Mouse (Mus musculus): ENCODE data around the gene Gm10424. TPM values are rescaled to one million over a fixed set of nuclear protein-coding genes. Genes with fewer than 3 reads are reported as not detected.
"Not testable (repeated sequence)": the region's sequence is repeated elsewhere in the genome, so short reads cannot be mapped to it uniquely, and the experiment has no call there.

The Gm10424 gene
- not detected in 2 replicates for polyA plus RNA-seq (2015; fragmentation: Nextera tagmentation; extraction: Ambion mirVana)

DNA sequence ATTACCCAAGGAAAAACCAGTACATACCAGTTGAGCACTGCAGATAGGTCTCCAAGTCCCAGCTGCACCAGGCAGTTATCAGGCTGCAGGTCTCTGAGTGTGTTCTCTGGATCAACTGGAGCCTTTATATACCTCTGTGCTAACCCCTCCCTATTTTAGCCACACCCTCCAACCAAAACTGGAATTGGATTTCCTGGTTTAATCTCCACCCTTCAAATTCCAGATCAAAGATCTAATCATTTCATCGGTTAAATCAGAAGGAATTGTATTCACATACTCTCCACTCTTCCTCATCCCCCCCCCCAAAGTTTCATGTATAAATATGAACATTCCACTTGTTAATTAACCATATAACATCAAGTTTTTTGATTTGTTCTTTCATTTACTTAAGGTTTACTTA, at the start of gene Gm10424:
Gene Gm10424 (minus strand): TSS at position 101 of the 400 bp plus-strand sequence.
- not testable (repeated sequence) for H3K9ac ChIP-seq (ENCODE audit: low read depth, low read length); H3K9me3 ChIP-seq (ENCODE audit: control insufficient read depth); H3K27me3 ChIP-seq (replicated peaks; ENCODE audit: control insufficient read depth, insufficient read depth, low read length); H3K4me1 ChIP-seq (replicated peaks; ENCODE audit: control insufficient read depth, insufficient read depth, low read length); H3K27ac ChIP-seq (ENCODE audit: low read depth, low read length); H3K4me2 ChIP-seq (replicated peaks; ENCODE audit: low read depth); ATAC-seq; H3K36me3 ChIP-seq (ENCODE audit: control insufficient read depth, insufficient read depth); H3K4me3 ChIP-seq (ENCODE audit: low read depth, low read length)
- no CpG with 5 or more reads among the region's 1 CpGs for WGBS

DNA sequence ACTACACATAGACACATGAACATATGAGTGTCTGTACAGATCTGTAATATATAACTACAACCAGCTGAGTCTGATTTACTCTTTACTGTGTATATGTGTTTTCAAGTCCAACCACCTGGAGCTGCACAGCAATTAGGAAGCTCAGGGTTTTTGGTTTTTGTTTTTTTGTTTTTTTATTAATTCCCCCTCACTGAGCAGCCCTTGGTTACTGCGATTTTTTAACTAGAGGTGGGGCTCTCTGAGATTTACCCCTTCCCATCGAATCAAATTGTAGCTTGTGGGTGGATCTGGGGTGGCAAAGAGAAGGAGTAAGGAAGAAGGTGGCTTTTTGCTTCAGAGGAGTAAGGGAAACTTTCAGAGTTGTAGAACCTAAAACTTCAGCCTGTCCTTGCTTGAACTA, 33.0 kb upstream of the Gm10424 start, which contains the start of gene Gm3259:
Gene Gm3259 (plus strand): TSS at position 301 of the 400 bp plus-strand sequence.
- not testable (repeated sequence) for H3K36me3 ChIP-seq (ENCODE audit: control insufficient read depth, insufficient read depth); H3K9me3 ChIP-seq (ENCODE audit: control insufficient read depth); H3K4me2 ChIP-seq (replicated peaks; ENCODE audit: low read depth); H3K27me3 ChIP-seq (replicated peaks; ENCODE audit: control insufficient read depth, insufficient read depth, low read length); H3K27ac ChIP-seq (ENCODE audit: low read depth, low read length); H3K9ac ChIP-seq (ENCODE audit: low read depth, low read length); H3K4me3 ChIP-seq (ENCODE audit: low read depth, low read length); H3K4me1 ChIP-seq (replicated peaks; ENCODE audit: control insufficient read depth, insufficient read depth, low read length); ATAC-seq
- 34% methylated on average over 2 of the region's 2 CpGs for WGBS

Other genes with a start within 250 kb of the Gm10424 start
- gene Gm7942, start 165.8 kb downstream of the Gm10424 start, polyA plus RNA-seq (2015; fragmentation: Nextera tagmentation; extraction: Ambion mirVana), result not detected in 2 replicates
- gene Gm16513, start 90.1 kb downstream of the Gm10424 start, polyA plus RNA-seq (2015; fragmentation: Nextera tagmentation; extraction: Ambion mirVana), result not detected in 2 replicates
- gene Gm3259, start 33.1 kb upstream of the Gm10424 start, polyA plus RNA-seq (2015; fragmentation: Nextera tagmentation; extraction: Ambion mirVana), result not detected in 2 replicates
- not detected in 2 replicates for gene D5Ertd577e, start 184.0 kb upstream of the Gm10424 start, polyA plus RNA-seq (2015; fragmentation: Nextera tagmentation; extraction: Ambion mirVana)
- gene Gm3286, start 238.0 kb upstream of the Gm10424 start, polyA plus RNA-seq (2015; fragmentation: Nextera tagmentation; extraction: Ambion mirVana), result not detected in 2 replicates